Mouse (Mus musculus): ENCODE results near the gene Gpr83. TPM values are rescaled to one million over a fixed set of nuclear protein-coding genes. Genes with fewer than 3 reads are reported as not detected.

Gpr83 gene
- polyA plus RNA-seq, 1 experiment, result not detected

GRCm38 (mm10) chr9:14885151-14885550 lies 25.1 kb downstream of the Gpr83 start:
- peaks cover 8% of the 10 kb centered on the region; the same call in 1 of the 2 replicates for H3K9me3 ChIP-seq
- TF ChIP-seq GATA1 (IDR thresholded peaks at IDR 0.05; ENCODE audit: borderline replicate concordance, low read length) (no peak), FLI1 (IDR thresholded peaks at IDR 0.05; ENCODE audit: low read length) (no peak)
- peaks cover 6% of the 10 kb centered on the region for H3K27me3 ChIP-seq (replicated peaks)
- no peak overlapping the region for H3K4me3 ChIP-seq (replicated peaks)
- peaks cover 31% of the 10 kb centered on the region for H3K4me1 ChIP-seq
- H3K36me3 ChIP-seq (replicated peaks; ENCODE audit: low read length), result peaks cover 2% of the 10 kb centered on the region

- H3K36me3 ChIP-seq (replicated peaks; ENCODE audit: low read length), result peaks cover 2% of the 10 kb centered on the region
- H3K9me3 ChIP-seq, result peaks cover 8% of the 10 kb centered on the region; the same call in 1 of the 2 replicates
- TF ChIP-seq GATA1 (IDR thresholded peaks at IDR 0.05; ENCODE audit: borderline replicate concordance, low read length) (no peak), FLI1 (IDR thresholded peaks at IDR 0.05; ENCODE audit: low read length) (no peak)
- peaks cover 6% of the 10 kb centered on the region for H3K27me3 ChIP-seq (replicated peaks)
- no peak overlapping the region for H3K4me3 ChIP-seq (replicated peaks)
- peaks cover 31% of the 10 kb centered on the region for H3K4me1 ChIP-seq
These were observed 25.9 kb downstream of the Gpr83 start for GRCm38 (mm10) chr9:14885954-14886353.

GRCm38 (mm10) chr9:14887787-14888382 lies 27.9 kb downstream of the Gpr83 start:
- Histone ChIP-seq H3K9me3 (peaks cover 8% of the 10 kb centered on the region; the same call in 1 of the 2 replicates), H3K36me3 (replicated peaks; ENCODE audit: low read length) (peaks cover 2% of the 10 kb centered on the region), H3K4me1 (peaks cover 38% of the 10 kb centered on the region), H3K27me3 (replicated peaks) (peaks cover 3% of the 10 kb centered on the region), H3K4me3 (replicated peaks) (peak overlapping the region; percentile 11)
- TF ChIP-seq GATA1 (IDR thresholded peaks at IDR 0.05; ENCODE audit: borderline replicate concordance, low read length) (no peak), FLI1 (IDR thresholded peaks at IDR 0.05; ENCODE audit: low read length) (no peak)

- H3K4me3 ChIP-seq (replicated peaks), result no peak overlapping the region
- H3K36me3 ChIP-seq (replicated peaks; ENCODE audit: low read length), result peaks cover 2% of the 10 kb centered on the region
- H3K27me3 ChIP-seq (replicated peaks), result peaks cover 3% of the 10 kb centered on the region
- peaks cover 46% of the 10 kb centered on the region for H3K4me1 ChIP-seq
- TF ChIP-seq GATA1 (IDR thresholded peaks at IDR 0.05; ENCODE audit: borderline replicate concordance, low read length) (no peak), FLI1 (IDR thresholded peaks at IDR 0.05; ENCODE audit: low read length) (no peak)
- peaks cover 9% of the 10 kb centered on the region for H3K9me3 ChIP-seq
These were observed 28.7 kb downstream of the Gpr83 start for GRCm38 (mm10) chr9:14888671-14889070.

- Histone ChIP-seq H3K4me3 (replicated peaks) (no peak overlapping the region), H3K4me1 (peaks cover 37% of the 10 kb centered on the region), H3K36me3 (replicated peaks; ENCODE audit: low read length) (peaks cover 2% of the 10 kb centered on the region), H3K9me3 (peaks cover 21% of the 10 kb centered on the region), H3K27me3 (replicated peaks) (peaks cover 5% of the 10 kb centered on the region)
- TF ChIP-seq FLI1 (IDR thresholded peaks at IDR 0.05; ENCODE audit: low read length) (no peak), GATA1 (IDR thresholded peaks at IDR 0.05; ENCODE audit: borderline replicate concordance, low read length) (no peak)
These were observed 30.7 kb downstream of the Gpr83 start for GRCm38 (mm10) chr9:14890699-14891098.

GRCm38 (mm10) chr9:14891891-14892290 lies 31.9 kb downstream of the Gpr83 start:
- peaks cover 13% of the 10 kb centered on the region for H3K9me3 ChIP-seq
- no peaks in the 10 kb centered on the region for H3K36me3 ChIP-seq (replicated peaks; ENCODE audit: low read length)
- H3K27me3 ChIP-seq (replicated peaks), result peaks cover 9% of the 10 kb centered on the region
- H3K4me3 ChIP-seq (replicated peaks), result no peak overlapping the region
- peaks cover 32% of the 10 kb centered on the region for H3K4me1 ChIP-seq
- TF ChIP-seq FLI1 (IDR thresholded peaks at IDR 0.05; ENCODE audit: low read length), result no peak
- TF ChIP-seq GATA1 (IDR thresholded peaks at IDR 0.05; ENCODE audit: borderline replicate concordance, low read length), result no peak

- H3K4me3 ChIP-seq (replicated peaks), result peak overlapping the region; percentile 30
- peaks cover 27% of the 10 kb centered on the region for H3K4me1 ChIP-seq
- no peaks in the 10 kb centered on the region for H3K36me3 ChIP-seq (replicated peaks; ENCODE audit: low read length)
- TF ChIP-seq FLI1 (IDR thresholded peaks at IDR 0.05; ENCODE audit: low read length) (no peak), GATA1 (IDR thresholded peaks at IDR 0.05; ENCODE audit: borderline replicate concordance, low read length) (no peak)
- H3K27me3 ChIP-seq (replicated peaks), result peaks cover 12% of the 10 kb centered on the region
- H3K9me3 ChIP-seq, result peaks cover 13% of the 10 kb centered on the region
These were observed 33.4 kb downstream of the Gpr83 start for GRCm38 (mm10) chr9:14893388-14893787.

- Histone ChIP-seq H3K36me3 (replicated peaks; ENCODE audit: low read length) (no peaks in the 10 kb centered on the region), H3K27me3 (replicated peaks) (peaks cover 17% of the 10 kb centered on the region), H3K9me3 (peaks cover 13% of the 10 kb centered on the region), H3K4me3 (replicated peaks) (no peak overlapping the region), H3K4me1 (peaks cover 21% of the 10 kb centered on the region)
- TF ChIP-seq FLI1 (IDR thresholded peaks at IDR 0.05; ENCODE audit: low read length), result no peak
- no peak for TF ChIP-seq GATA1 (IDR thresholded peaks at IDR 0.05; ENCODE audit: borderline replicate concordance, low read length)
These were observed 34.6 kb downstream of the Gpr83 start for GRCm38 (mm10) chr9:14894628-14895027.

GRCm38 (mm10) chr9:14895237-14895835 lies 35.3 kb downstream of the Gpr83 start:
- Histone ChIP-seq H3K9me3 (peaks cover 13% of the 10 kb centered on the region), H3K4me1 (peaks cover 21% of the 10 kb centered on the region), H3K36me3 (replicated peaks; ENCODE audit: low read length) (no peaks in the 10 kb centered on the region), H3K27me3 (replicated peaks) (peaks cover 23% of the 10 kb centered on the region), H3K4me3 (replicated peaks) (no peak overlapping the region)
- TF ChIP-seq FLI1 (IDR thresholded peaks at IDR 0.05; ENCODE audit: low read length) (no peak), GATA1 (IDR thresholded peaks at IDR 0.05; ENCODE audit: borderline replicate concordance, low read length) (no peak)

GRCm38 (mm10) chr9:14897102-14897501 lies 37.1 kb downstream of the Gpr83 start:
- Histone ChIP-seq H3K4me3 (replicated peaks) (no peak overlapping the region), H3K4me1 (peaks cover 31% of the 10 kb centered on the region), H3K9me3 (peaks cover 13% of the 10 kb centered on the region), H3K36me3 (replicated peaks; ENCODE audit: low read length) (no peaks in the 10 kb centered on the region), H3K27me3 (replicated peaks) (peaks cover 30% of the 10 kb centered on the region)
- no peak for TF ChIP-seq GATA1 (IDR thresholded peaks at IDR 0.05; ENCODE audit: borderline replicate concordance, low read length)
- TF ChIP-seq FLI1 (IDR thresholded peaks at IDR 0.05; ENCODE audit: low read length), result no peak
